Mouse (Mus musculus) ES-Bruce4 (cell line): ENCODE measurements at regions not wholly inside any gene's neighbourhood (a gene's known extent, or its start where the extent isn't known, plus 50 kb on each side); places are given as distances from the start of the nearest gene placed in this dataset.
A peak's percentile ranks its signal among the peaks of the same experiment; 100 is the strongest.

Source experiments
- H3K27ac ChIP-seq: 2 replicates; pipeline ENCODE4 v1.5.1; 2012; ENCODE audit warnings: low read length, inconsistent platforms; ENCODE audit not compliant: insufficient read depth
- H3K27me3 ChIP-seq: 2 replicates; pipeline ENCODE4 v1.6.1; 2012; ENCODE audit warnings: mild to moderate bottlenecking, low read length, inconsistent platforms; ENCODE audit not compliant: control insufficient read depth, poor library complexity, insufficient read depth, severe bottlenecking
- H3K36me3 ChIP-seq: 2 replicates; pipeline ENCODE4 v1.6.1; 2012; ENCODE audit warnings: inconsistent platforms, mild to moderate bottlenecking, low read length, moderate library complexity; ENCODE audit not compliant: control insufficient read depth, poor library complexity, insufficient read depth, severe bottlenecking
- H3K4me1 ChIP-seq: one replicate; pipeline ENCODE4 v1.8.1; 2011; ENCODE audit warnings: low read length; ENCODE audit not compliant: control insufficient read depth, insufficient read depth
- H3K4me3 ChIP-seq: 2 replicates; pipeline ENCODE4 v1.5.1; 2011; ENCODE audit warnings: low read depth, mild to moderate bottlenecking, low read length
- H3K9ac ChIP-seq: 2 replicates; pipeline ENCODE4 v1.6.1; 2012; ENCODE audit warnings: low read depth, mild to moderate bottlenecking, inconsistent platforms; ENCODE audit not compliant: poor library complexity, severe bottlenecking
- H3K9me3 ChIP-seq: replicated peaks from 2 replicates; pipeline ENCODE4 v1.6.1; 2012; ENCODE audit warnings: mild to moderate bottlenecking, low read length, inconsistent platforms; ENCODE audit not compliant: control insufficient read depth, poor library complexity, insufficient read depth, severe bottlenecking
- CTCF ChIP-seq: IDR thresholded peaks from one replicate; pipeline ENCODE4 v1.8.1; 2011; ENCODE audit warnings: low read depth, low read length
- EP300 ChIP-seq: IDR thresholded peaks from 2 replicates; pipeline ENCODE4 v1.6.1; 2011; ENCODE audit warnings: low read depth, low read length; ENCODE audit not compliant: insufficient read depth
- POLR2A ChIP-seq: IDR thresholded peaks from one replicate; pipeline ENCODE4 v1.8.1; 2011; ENCODE audit warnings: low read length; ENCODE audit not compliant: insufficient read depth

DNA sequence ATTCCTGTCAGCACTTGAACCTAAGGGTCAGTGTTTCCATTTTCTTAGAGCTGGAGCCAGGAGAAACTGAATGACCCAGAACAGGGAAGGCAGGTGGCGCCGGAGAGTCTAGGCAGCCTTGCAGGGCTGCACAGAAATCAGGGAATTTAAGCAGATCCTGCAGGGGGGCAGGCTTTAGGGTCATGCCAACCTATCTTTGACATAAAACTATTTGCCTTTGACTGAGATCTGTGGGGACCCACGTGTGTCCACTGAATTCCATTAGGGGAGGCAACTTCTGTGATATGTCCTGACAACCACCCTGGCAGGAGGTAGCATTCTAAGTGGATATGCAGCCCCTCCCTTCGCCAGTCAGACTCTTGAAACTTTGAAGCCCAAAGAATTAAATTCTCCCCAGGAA is 135.6 kb upstream of the Ctnna2 start:
- no peaks in the 10 kb centered on the region for H3K27me3 ChIP-seq
- TF ChIP-seq POLR2A (no peak), CTCF (peak; percentile 30), EP300 (no peak)

DNA sequence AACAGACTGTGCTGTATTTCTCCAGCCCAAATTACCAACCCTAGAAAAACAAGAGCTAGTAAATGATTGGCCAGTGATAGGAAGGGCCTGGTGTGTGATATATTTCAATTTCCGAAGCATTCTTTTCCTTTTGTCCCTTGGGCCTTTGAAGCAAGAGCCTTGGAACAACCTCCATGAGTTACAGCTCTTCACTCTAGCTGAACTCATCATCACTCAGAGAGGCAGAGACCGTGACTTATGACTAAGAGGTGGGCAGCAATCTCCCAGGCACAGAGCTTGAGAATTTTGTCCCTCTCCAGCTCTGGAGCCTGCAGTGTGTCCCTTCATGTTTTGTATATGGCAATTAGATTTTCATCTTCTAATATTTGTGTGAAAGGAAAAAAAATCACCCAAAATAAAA is 103.0 kb upstream of the Ctnna2 start:
- no peaks in the 10 kb centered on the region for H3K9me3 ChIP-seq

More for the DNA sequence above, 135.6 kb upstream of the Ctnna2 start:
- no peaks in the 10 kb centered on the region for H3K36me3 ChIP-seq
- no peaks in the 10 kb centered on the region for H3K4me1 ChIP-seq
- no peak overlapping the region for H3K9ac ChIP-seq
- no peak overlapping the region for H3K4me3 ChIP-seq
- no peak overlapping the region for H3K27ac ChIP-seq
- no peaks in the 10 kb centered on the region for H3K9me3 ChIP-seq

DNA sequence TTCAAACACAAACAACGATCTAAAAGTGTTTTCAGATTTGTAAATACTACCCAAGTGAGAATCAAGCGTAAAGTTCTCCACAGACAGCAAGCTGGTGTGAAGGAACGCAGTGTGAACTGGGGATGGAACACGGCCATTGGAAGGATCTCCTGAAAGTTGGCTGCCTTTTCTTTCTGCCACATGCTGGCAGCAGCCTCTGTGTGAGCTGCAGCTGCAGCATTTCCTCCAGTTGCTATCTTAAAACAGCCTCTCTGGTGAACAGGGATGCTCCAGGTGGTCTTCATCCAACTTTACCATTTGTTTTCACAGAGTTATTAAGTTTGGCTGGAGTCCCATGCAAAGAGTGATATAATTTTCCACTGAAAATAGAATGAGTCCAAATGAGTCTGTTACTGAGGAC is 99.4 kb upstream of the Ctnna2 start:
- H3K4me1 ChIP-seq: no peaks in the 10 kb centered on the region
- no peaks in the 10 kb centered on the region; the same call in 1 of the 2 replicates for H3K27me3 ChIP-seq
- H3K27ac ChIP-seq: no peak overlapping the region
- no peak overlapping the region for H3K9ac ChIP-seq
- no peaks in the 10 kb centered on the region for H3K9me3 ChIP-seq
- TF ChIP-seq EP300 (no peak), CTCF (no peak), POLR2A (no peak)
- no peaks in the 10 kb centered on the region for H3K36me3 ChIP-seq
- H3K4me3 ChIP-seq: no peak overlapping the region

More for the DNA sequence above, 103.0 kb upstream of the Ctnna2 start:
- TF ChIP-seq CTCF (no peak), EP300 (no peak), POLR2A (no peak)
- no peak overlapping the region for H3K9ac ChIP-seq
- no peak overlapping the region for H3K27ac ChIP-seq
- H3K4me3 ChIP-seq: no peak overlapping the region
- no peaks in the 10 kb centered on the region for H3K36me3 ChIP-seq
- H3K27me3 ChIP-seq: no peaks in the 10 kb centered on the region
- no peaks in the 10 kb centered on the region for H3K4me1 ChIP-seq

DNA sequence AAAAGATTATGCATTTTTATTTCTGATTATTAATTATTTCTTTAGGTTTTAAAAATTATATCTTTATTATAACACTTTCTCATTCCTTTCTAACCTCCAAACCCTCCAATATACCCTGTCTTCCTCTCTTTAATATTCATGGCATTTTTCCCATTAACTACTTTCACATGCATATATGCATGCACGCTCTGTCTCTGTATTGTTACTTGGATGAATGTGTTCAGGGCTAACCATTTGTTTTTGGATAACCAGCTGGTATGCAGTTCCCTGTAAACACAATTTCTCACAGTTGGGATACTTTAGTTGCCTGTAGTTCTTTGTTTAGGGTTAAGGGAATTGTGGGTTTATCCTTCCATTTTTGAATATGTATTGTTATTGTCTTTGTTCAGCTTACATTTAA is 86.8 kb upstream of the Ctnna2 start:
- no peak overlapping the region for H3K9ac ChIP-seq
- no peak overlapping the region for H3K27ac ChIP-seq
- no peaks in the 10 kb centered on the region for H3K4me1 ChIP-seq
- TF ChIP-seq EP300: no peak
- no peak for TF ChIP-seq POLR2A
- no peak for TF ChIP-seq CTCF
- no peaks in the 10 kb centered on the region for H3K36me3 ChIP-seq
- no peaks in the 10 kb centered on the region for H3K27me3 ChIP-seq
- H3K9me3 ChIP-seq: no peaks in the 10 kb centered on the region
- H3K4me3 ChIP-seq: no peak overlapping the region

DNA sequence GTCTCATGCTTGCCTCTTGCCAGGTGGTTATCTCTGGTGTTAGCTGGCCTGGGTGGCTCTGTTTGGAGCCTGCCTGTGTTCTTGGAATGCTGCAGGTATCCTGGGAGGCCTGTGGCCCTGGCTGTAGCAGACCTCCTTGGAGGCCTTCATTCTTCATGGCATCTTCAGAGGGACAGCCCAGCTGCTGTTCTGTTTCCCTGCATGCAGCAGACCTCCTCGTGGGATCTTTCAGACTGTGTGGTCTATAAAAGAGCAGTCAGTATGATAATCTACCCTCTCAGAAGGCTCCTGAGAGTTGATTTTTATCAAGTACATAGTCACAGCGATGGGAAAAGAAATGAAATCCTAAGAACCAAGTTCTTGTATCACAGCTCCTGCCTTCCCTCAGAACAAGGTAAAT is 86.2 kb upstream of the Ctnna2 start:
- Histone ChIP-seq H3K4me1 (no peaks in the 10 kb centered on the region), H3K9me3 (no peaks in the 10 kb centered on the region), H3K4me3 (no peak overlapping the region), H3K9ac (no peak overlapping the region), H3K27me3 (no peaks in the 10 kb centered on the region), H3K36me3 (no peaks in the 10 kb centered on the region), H3K27ac (no peak overlapping the region)
- no peak for TF ChIP-seq EP300
- TF ChIP-seq POLR2A: no peak
- no peak for TF ChIP-seq CTCF
